Mouse (Mus musculus): ENCODE results near the gene Ipo4.

DNA sequence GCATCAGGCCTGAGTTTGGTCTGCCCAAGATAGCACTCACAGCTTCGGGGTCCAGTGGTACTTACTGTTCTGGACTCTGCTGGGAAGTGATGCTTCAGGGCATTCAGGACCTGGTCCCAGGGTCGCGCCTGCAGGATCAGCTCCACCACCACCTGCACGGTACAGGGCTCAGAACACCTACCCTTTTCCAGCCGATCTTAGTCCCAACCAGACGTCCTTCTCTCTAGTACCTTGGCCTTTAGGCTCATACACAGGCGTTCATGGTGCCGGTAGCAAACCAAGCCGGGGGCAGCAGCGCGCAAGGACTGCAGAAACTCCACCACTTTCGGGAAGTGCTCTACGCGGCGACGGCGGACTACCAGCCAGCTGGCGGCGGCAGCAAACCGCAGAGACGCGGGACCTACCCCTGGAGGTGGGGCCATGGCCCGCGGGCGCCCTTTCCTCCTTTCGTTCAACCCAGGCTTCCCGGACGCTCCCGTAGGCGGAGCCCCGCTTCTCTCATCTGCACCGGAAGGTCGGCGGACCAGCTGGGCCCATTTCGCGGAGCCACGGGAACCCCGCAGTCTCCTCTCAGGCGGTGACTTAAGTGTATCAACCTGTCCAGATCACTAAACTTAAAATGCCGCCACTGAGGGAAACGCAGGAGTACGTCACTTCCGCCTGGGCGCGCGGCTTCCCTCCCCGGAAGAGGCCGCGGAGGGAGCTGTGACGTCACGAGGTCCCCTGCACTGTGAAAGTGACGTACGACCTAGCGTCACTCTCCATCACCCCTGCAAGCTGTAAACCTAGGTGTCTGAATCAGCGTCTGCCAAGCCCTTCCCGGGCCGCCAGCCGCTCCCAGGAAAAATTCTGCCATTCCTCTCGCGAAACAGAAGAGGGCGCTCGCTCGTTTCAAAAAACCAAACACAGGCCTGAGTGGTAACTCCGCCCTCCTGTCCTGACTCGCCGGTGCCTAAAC lies 45.7 kb upstream of the Ipo4 start, which contains the start of gene Tinf2:
- TF ChIP-seq CTCF (IDR thresholded peaks at IDR 0.05; ENCODE audit: insufficient read depth, low read depth, low read length), result peak; percentile 86
- TF ChIP-seq POLR2A (IDR thresholded peaks at IDR 0.05; ENCODE audit: insufficient read depth, low read depth, low read length), result no peak

Data from olfactory bulb, adult 2 months (tissue).